Mouse (Mus musculus) cerebellum, postnatal 4 days (tissue): ENCODE measurements around the gene Rnd1.

Experiments used
- DNase-seq, 2 experiments: peaks; one replicate each; pipeline ENCODE4 v3.0.0; 2022; ENCODE audit warnings: low spot score in 2 of 2, mixed read lengths in 1 of 2

The Rnd1 gene

GRCm38 (mm10) chr15:98614551-98614950 lies 62.7 kb downstream of the Rnd1 start:
- DNase-seq = peak in 1 of 2 experiments; percentile 50
